Mouse (Mus musculus) intestine, postnatal 0 days (tissue): ENCODE data around the gene Upk3bl. TPM values are rescaled to one million over a fixed set of nuclear protein-coding genes. Genes with fewer than 3 reads are reported as not detected.

Source experiments
- ATAC-seq: fragments of 200-750 bp; cut with Nextera tagmentation; 2 replicates; pipeline ENCODE4 v1.8.0; 2017; ENCODE audit warnings: mild to moderate bottlenecking, moderate TSS enrichment, moderate library complexity
- H3K27ac ChIP-seq: fragments of 300-500 bp; sonication (generic); 2 replicates; pipeline ENCODE4 v1.5.1; 2014; ENCODE audit warnings: mild to moderate bottlenecking, low read depth, low read length, moderate library complexity
- H3K27me3 ChIP-seq: fragments of 300-500 bp; sonication (generic); replicated peaks from 2 replicates; pipeline ENCODE4 v1.6.1; 2014; ENCODE audit warnings: low read length, mixed read lengths; ENCODE audit not compliant: control insufficient read depth, insufficient read depth
- H3K36me3 ChIP-seq: fragments of 300-500 bp; sonication (generic); 2 replicates; pipeline ENCODE4 v1.6.1; 2014; ENCODE audit warnings: mild to moderate bottlenecking, moderate library complexity; ENCODE audit not compliant: control insufficient read depth, insufficient read depth
- H3K4me1 ChIP-seq: fragments of 300-500 bp; sonication (generic); replicated peaks from 2 replicates; pipeline ENCODE4 v1.6.1; 2014; ENCODE audit warnings: antibody characterized with exemption, low read length, mixed read lengths; ENCODE audit not compliant: control insufficient read depth, insufficient read depth
- H3K4me2 ChIP-seq: fragments of 300-500 bp; sonication (generic); replicated peaks from 2 replicates; pipeline ENCODE4 v1.6.1; 2014; ENCODE audit warnings: low read depth, mild to moderate bottlenecking, moderate library complexity
- H3K4me3 ChIP-seq: fragments of 300-500 bp; sonication (generic); 2 replicates; pipeline ENCODE4 v1.5.1; 2014; ENCODE audit warnings: low read depth, low read length
- H3K9ac ChIP-seq: fragments of 300-500 bp; sonication (generic); 2 replicates; pipeline ENCODE4 v1.6.1; 2014; ENCODE audit warnings: mild to moderate bottlenecking, low read depth, low read length
- H3K9me3 ChIP-seq: fragments of 300-500 bp; sonication (generic); 2 replicates; pipeline ENCODE4 v1.6.1; 2016; ENCODE audit warnings: mixed run types; ENCODE audit not compliant: control insufficient read depth
- CTCF ChIP-seq: sonication (generic); IDR thresholded peaks from 2 replicates; pipeline ENCODE4 v1.5.1; 2016; ENCODE audit warnings: low read depth, mild to moderate bottlenecking, control low read depth, antibody characterized with exemption, moderate library complexity
- WGBS: fragments of 180-500 bp; shearing (Covaris S2); extraction: QIAGEN DNeasy Blood & Tissue Kit; methylation state at CpG from one replicate; pipeline ENCODE4 v1.1.7; 2014; 5-methylcytosine and 5-hydroxymethylcytosine counted together
- polyA plus RNA-seq: library from polyadenylated mRNA; unstranded; fragments of >200 nt; fragmentation: Nextera tagmentation; extraction: Ambion mirVana; gene quantifications from 2 replicates; pipeline ENCODE4 v1.2.1, GENCODE M21; 2015

Gene Upk3bl
- polyA plus RNA-seq, 1 experiment from 2014 or later = not detected

- Histone ChIP-seq H3K27ac (no peak overlapping the region), H3K4me1 (peaks cover 7% of the 10 kb centered on the region), H3K27me3 (no peaks in the 10 kb centered on the region), H3K4me3 (no peak overlapping the region), H3K9ac (no peak overlapping the region), H3K9me3 (no peaks in the 10 kb centered on the region), H3K4me2 (no peak overlapping the region), H3K36me3 (peaks cover 14% of the 10 kb centered on the region; the same call in 1 of the 2 replicates)
- whole genome bisulfite sequencing = 38% methylated on average over 14 of the region's 14 CpGs
- TF ChIP-seq CTCF = peak; percentile 65
- no peak for ATAC-seq
These were observed 34.7 kb downstream of the Upk3bl start for GRCm38 (mm10) chr5:136088821-136089575.

DNA sequence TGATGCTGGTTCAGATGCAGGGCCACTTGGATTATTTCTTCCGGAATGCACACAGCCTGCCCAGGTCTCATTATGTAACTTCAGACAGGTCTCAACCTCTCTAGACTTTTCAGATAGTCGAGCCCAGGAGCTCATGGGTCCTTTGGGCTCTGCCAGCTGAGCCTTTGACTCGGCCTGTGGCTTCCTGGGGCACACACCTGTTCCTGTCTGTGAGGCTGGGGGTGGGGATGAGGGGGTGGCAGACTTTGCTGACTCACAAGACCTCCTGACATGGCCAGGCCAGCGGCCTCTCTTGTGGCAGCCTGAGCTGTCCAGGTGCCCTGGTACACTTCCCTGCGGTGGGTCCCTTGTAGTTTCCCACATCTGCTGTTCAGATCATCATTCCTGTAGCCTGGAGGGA is 37.6 kb downstream of the Upk3bl start:
- no peak for ATAC-seq
- Histone ChIP-seq H3K4me1 (no peaks in the 10 kb centered on the region), H3K9me3 (no peaks in the 10 kb centered on the region), H3K4me2 (no peak overlapping the region), H3K27ac (no peak overlapping the region), H3K36me3 (peaks cover 14% of the 10 kb centered on the region; the same call in 1 of the 2 replicates), H3K4me3 (no peak overlapping the region), H3K27me3 (no peaks in the 10 kb centered on the region), H3K9ac (no peak overlapping the region)
- WGBS = 75% methylated on average over 5 of the region's 5 CpGs
- TF ChIP-seq CTCF = no peak

- Histone ChIP-seq H3K36me3 (peaks cover 14% of the 10 kb centered on the region; the same call in 1 of the 2 replicates), H3K4me2 (no peak overlapping the region), H3K9ac (no peak overlapping the region), H3K4me3 (no peak overlapping the region), H3K9me3 (no peaks in the 10 kb centered on the region), H3K4me1 (no peaks in the 10 kb centered on the region), H3K27ac (no peak overlapping the region), H3K27me3 (no peaks in the 10 kb centered on the region)
- no peak for TF ChIP-seq CTCF
- no peak for ATAC-seq
- 78% methylated on average over 8 of the region's 8 CpGs for WGBS
These were observed 40.1 kb downstream of the Upk3bl start for GRCm38 (mm10) chr5:136094249-136095010.

GRCm38 (mm10) chr5:136095089-136095488 is 40.8 kb downstream of the Upk3bl start:
- peaks cover 14% of the 10 kb centered on the region; the same call in 1 of the 2 replicates for H3K36me3 ChIP-seq
- H3K27ac ChIP-seq = no peak overlapping the region
- 81% methylated on average over 7 of the region's 7 CpGs for WGBS
- H3K4me3 ChIP-seq = no peak overlapping the region
- no peaks in the 10 kb centered on the region for H3K27me3 ChIP-seq
- no peak for ATAC-seq
- no peak overlapping the region for H3K9ac ChIP-seq
- H3K9me3 ChIP-seq = no peaks in the 10 kb centered on the region
- no peak overlapping the region for H3K4me2 ChIP-seq
- no peak for TF ChIP-seq CTCF
- H3K4me1 ChIP-seq = no peaks in the 10 kb centered on the region

GRCm38 (mm10) chr5:136098536-136098935 is 44.2 kb downstream of the Upk3bl start:
- H3K36me3 ChIP-seq = peaks cover 4% of the 10 kb centered on the region; the same call in 1 of the 2 replicates
- H3K4me2 ChIP-seq = no peak overlapping the region
- no peak overlapping the region for H3K27ac ChIP-seq
- WGBS = 73% methylated on average over 10 of the region's 10 CpGs
- H3K9ac ChIP-seq = no peak overlapping the region
- H3K4me3 ChIP-seq = no peak overlapping the region
- TF ChIP-seq CTCF = no peak
- no peak for ATAC-seq
- H3K4me1 ChIP-seq = no peaks in the 10 kb centered on the region
- H3K9me3 ChIP-seq = no peaks in the 10 kb centered on the region
- H3K27me3 ChIP-seq = no peaks in the 10 kb centered on the region

- 12% methylated on average over 41 of the region's 41 CpGs for WGBS
- Histone ChIP-seq H3K27me3 (no peaks in the 10 kb centered on the region), H3K27ac (no peak overlapping the region), H3K9me3 (no peaks in the 10 kb centered on the region), H3K4me2 (peak overlapping the region; percentile 60), H3K4me1 (no peaks in the 10 kb centered on the region), H3K4me3 (peak overlapping the region; percentile 14; the same call in 1 of the 2 replicates), H3K9ac (no peak overlapping the region), H3K36me3 (peaks cover 10% of the 10 kb centered on the region; the same call in 1 of the 2 replicates)
- ATAC-seq = peak; percentile 75
- TF ChIP-seq CTCF = peak; percentile 94
These were observed 48.0 kb downstream of the Upk3bl start for GRCm38 (mm10) chr5:136102099-136102820.
